Mouse (Mus musculus) hindbrain, embryonic 13.5 days (tissue): ENCODE results near the gene Card14. TPM values are rescaled to one million over a fixed set of nuclear protein-coding genes. Genes with fewer than 3 reads are reported as not detected.
"Not testable (repeated sequence)": the region's sequence is repeated elsewhere in the genome, so short reads cannot be mapped to it uniquely, and the experiment has no call there.

ENCODE experiments used
- ATAC-seq: fragments of 200-750 bp; cut with Nextera tagmentation; 2 replicates; pipeline ENCODE4 v1.8.0; 2017; ENCODE audit warnings: moderate TSS enrichment; ENCODE audit not compliant: low FRiP score
- H3K27ac ChIP-seq: fragments of 300-500 bp; sonication (generic); 2 replicates; pipeline ENCODE4 v1.5.1; 2015; ENCODE audit warnings: inconsistent platforms, mild to moderate bottlenecking, moderate library complexity
- H3K27me3 ChIP-seq: fragments of 300-500 bp; sonication (generic); 2 replicates; pipeline ENCODE4 v1.6.1; 2015; ENCODE audit warnings: mild to moderate bottlenecking, inconsistent platforms
- H3K36me3 ChIP-seq: fragments of 300-500 bp; sonication (generic); 2 replicates; pipeline ENCODE4 v1.6.1; 2015; ENCODE audit warnings: mild to moderate bottlenecking, inconsistent platforms
- H3K4me1 ChIP-seq: fragments of 300-500 bp; sonication (generic); replicated peaks from 2 replicates; pipeline ENCODE4 v1.6.1; 2015; ENCODE audit warnings: inconsistent platforms
- H3K4me2 ChIP-seq: fragments of 300-500 bp; sonication (generic); 2 replicates; pipeline ENCODE4 v1.6.1; 2015; ENCODE audit warnings: inconsistent platforms, mild to moderate bottlenecking, moderate library complexity
- H3K4me3 ChIP-seq: fragments of 300-500 bp; sonication (generic); 2 replicates; pipeline ENCODE4 v1.5.1; 2015; ENCODE audit warnings: mild to moderate bottlenecking, inconsistent platforms
- H3K9ac ChIP-seq: fragments of 300-500 bp; sonication (generic); 2 replicates; pipeline ENCODE4 v1.6.1; 2015; ENCODE audit warnings: mild to moderate bottlenecking, inconsistent platforms
- H3K9me3 ChIP-seq: fragments of 300-500 bp; sonication (generic); 2 replicates; pipeline ENCODE4 v1.6.1; 2016; ENCODE audit warnings: inconsistent platforms
- WGBS: fragments of 180-500 bp; shearing (Covaris S2); methylation state at CpG from one replicate; pipeline ENCODE4 v1.1.7; 2015; 5-methylcytosine and 5-hydroxymethylcytosine counted together
- polyA plus RNA-seq: library from polyadenylated mRNA; unstranded; fragments of >200 nt; fragmentation: Nextera tagmentation; extraction: Ambion mirVana; gene quantifications from 2 replicates; pipeline ENCODE4 v1.2.1, GENCODE M21; 2015

Gene Card14
- polyA plus RNA-seq, 1 experiment from 2014 or later: 0.09 TPM

DNA sequence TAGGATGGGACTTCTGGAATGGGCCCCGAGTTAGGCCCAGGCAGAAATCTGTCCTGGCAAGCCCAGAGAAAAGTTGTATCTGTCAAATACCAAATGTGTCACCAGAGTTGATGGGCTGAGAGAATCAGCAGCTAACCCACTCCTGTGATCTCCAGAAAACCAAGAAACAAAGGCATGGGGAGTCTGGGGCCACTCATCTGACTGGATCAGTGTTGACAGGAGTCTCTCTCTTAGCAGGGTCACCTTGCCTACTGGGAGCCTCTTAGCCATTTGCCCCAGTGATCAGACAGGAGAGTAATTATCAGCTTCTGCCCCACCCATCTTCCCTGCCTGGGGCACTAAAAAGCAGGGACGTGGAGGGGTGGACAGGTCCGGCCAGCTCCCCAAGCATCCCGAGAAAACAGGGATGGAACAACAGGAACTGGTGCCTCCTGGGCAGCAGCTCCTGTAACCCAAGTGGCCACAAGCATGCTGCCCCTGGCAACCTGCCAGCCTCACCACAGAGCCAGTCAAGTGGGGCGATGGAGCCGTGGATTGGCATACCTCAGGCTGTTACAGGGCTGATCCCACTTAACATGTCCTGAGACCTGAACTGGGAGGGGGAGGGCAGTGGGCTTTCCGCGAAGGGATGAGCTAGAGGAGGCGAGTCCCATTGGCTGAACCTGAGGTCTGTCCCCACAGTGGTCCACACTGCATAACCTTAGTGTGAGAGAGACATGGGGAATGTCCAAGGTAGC lies 21.6 kb upstream of the Card14 start:
- H3K4me2 ChIP-seq: no peak overlapping the region
- peaks cover 94% of the 10 kb centered on the region for H3K36me3 ChIP-seq
- H3K9ac ChIP-seq: no peak overlapping the region
- no peaks in the 10 kb centered on the region for H3K9me3 ChIP-seq
- no peak for ATAC-seq
- 76% methylated on average over 9 of the region's 9 CpGs for WGBS
- H3K4me3 ChIP-seq: no peak overlapping the region
- H3K27ac ChIP-seq: peak overlapping the region; percentile 8; the same call in 1 of the 2 replicates
- no peaks in the 10 kb centered on the region for H3K27me3 ChIP-seq
- H3K4me1 ChIP-seq: no peaks in the 10 kb centered on the region

DNA sequence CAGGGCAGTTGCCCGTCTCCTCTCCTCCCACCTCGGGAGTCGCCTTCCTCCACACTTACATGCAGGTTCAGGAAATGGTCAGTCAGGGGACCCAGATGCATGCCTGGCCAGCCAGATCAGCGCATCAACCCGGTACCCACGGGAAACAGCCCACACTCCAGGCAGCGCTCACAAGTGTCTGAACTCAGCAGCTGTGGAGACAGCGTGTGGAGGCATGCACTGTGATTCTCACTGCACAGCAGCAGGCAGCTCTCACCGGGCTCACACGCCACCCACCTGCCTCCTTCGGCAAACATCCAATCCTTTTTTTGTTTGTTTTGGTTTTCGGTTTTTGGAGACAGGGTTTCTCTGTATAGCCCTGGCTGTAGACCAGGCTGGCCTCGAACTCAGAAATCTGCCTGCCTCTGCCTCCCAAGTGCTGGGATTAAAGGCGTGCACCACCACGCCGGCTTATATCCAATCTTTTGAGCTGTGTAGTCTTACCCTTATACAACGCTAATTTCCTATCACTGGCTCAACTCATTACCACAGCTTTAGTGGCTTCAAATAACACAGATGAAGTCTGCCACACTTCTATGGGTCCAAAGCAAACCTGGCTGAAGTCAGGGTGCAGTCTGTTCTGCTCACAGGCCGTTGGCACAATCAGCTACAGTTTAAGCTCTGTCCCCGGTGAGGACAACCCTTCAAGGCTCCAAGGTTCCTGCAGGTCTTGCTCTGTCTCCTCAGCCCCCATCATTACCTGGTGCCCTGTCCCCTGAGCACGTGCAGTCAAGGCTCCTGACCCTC lies 20.2 kb upstream of the Card14 start:
- no peak for ATAC-seq
- no peak overlapping the region for H3K4me2 ChIP-seq
- H3K9me3 ChIP-seq: no peaks in the 10 kb centered on the region
- peaks cover 95% of the 10 kb centered on the region for H3K36me3 ChIP-seq
- H3K4me3 ChIP-seq: no peak overlapping the region
- no peak overlapping the region for H3K9ac ChIP-seq
- H3K27me3 ChIP-seq: no peaks in the 10 kb centered on the region
- 92% methylated on average over 20 of the region's 20 CpGs for WGBS
- no peak overlapping the region for H3K27ac ChIP-seq
- no peaks in the 10 kb centered on the region for H3K4me1 ChIP-seq

DNA sequence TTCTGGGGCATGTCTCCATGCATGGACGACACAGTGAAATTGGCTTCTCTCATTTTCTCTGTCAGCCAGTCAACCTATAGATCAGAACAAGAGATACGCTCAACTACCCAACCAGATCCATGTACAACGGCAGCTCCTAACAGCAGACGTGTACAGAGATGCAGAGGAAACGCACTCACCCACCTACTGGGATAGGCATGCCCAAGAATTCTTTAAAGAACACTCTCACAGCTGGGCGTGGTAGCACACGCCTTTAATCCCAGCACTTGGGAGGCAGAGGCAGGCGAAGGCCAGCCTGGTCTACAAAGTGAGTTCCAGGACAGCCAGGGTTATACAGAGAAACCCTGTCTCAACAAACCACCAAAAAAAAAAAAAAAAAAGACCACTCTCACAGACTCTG lies 14.7 kb upstream of the Card14 start:
- ATAC-seq, H3K4me2 ChIP-seq, H3K4me3 ChIP-seq, H3K9ac ChIP-seq, H3K27ac ChIP-seq, H3K27me3 ChIP-seq, H3K4me1 ChIP-seq, H3K9me3 ChIP-seq: not testable (repeated sequence)
- WGBS: 90% methylated on average over 8 of the region's 8 CpGs
- peaks cover 98% of the 10 kb centered on the region for H3K36me3 ChIP-seq

DNA sequence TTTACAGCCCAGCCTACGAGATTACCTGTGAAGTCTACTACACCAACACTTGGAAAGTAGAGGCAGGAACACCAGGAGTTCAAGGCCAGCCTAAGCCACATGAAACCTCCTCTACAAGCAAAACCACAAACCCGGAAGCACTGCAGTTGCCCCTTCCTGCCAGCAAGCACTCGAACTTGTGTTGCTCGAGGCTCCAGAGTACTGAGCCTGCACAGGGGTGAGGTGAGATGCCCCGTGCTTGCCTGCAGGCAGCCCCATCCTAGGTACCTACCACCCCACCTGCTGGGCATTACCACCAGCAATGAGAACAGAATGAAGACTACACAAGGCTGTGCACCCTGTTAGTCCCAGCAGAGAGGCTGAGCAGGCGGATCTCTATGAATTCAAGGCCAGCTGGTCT lies 9.6 kb upstream of the Card14 start:
- ATAC-seq: no peak
- Histone ChIP-seq H3K9me3 (no peaks in the 10 kb centered on the region), H3K27ac (no peak overlapping the region), H3K9ac (no peak overlapping the region), H3K4me3 (peak overlapping the region; percentile 98; the same call in 1 of the 2 replicates), H3K4me1 (peaks cover 27% of the 10 kb centered on the region), H3K4me2 (peak overlapping the region; percentile 88), H3K36me3 (peaks cover 52% of the 10 kb centered on the region), H3K27me3 (no peaks in the 10 kb centered on the region; the same call in 1 of the 2 replicates)
- 87% methylated on average over 6 of the region's 6 CpGs for WGBS

DNA sequence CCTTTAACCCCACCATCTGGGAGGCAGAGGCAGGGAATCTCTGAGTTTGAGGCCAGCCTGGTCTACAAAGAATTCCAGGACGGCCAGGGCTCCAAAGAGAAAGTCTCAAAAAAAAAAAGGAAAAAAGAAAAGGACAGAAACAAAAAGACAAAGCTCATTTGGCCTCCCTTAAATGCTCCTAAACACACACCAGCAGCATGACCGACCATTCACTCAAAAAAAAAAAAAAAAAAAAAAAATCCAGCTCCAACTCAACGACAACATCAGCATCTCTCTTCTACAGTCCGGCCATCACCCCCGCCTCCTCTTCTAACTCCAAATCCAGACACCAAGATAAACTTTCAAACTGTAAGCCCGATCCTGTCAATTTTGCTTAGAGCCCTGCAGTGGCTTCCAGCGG lies 8.7 kb upstream of the Card14 start:
- H3K36me3 ChIP-seq: peaks cover 43% of the 10 kb centered on the region
- H3K9me3 ChIP-seq: no peaks in the 10 kb centered on the region
- H3K27me3 ChIP-seq: peaks cover 3% of the 10 kb centered on the region; the same call in 1 of the 2 replicates
- H3K4me3 ChIP-seq: peak overlapping the region; percentile 98
- H3K4me2 ChIP-seq: peak overlapping the region; percentile 88
- H3K4me1 ChIP-seq: peaks cover 27% of the 10 kb centered on the region
- H3K9ac ChIP-seq: peak overlapping the region; percentile 99
- H3K27ac ChIP-seq: peak overlapping the region; percentile 98; the same call in 1 of the 2 replicates
- 20% methylated on average over 7 of the region's 7 CpGs for WGBS
- ATAC-seq: no peak

DNA sequence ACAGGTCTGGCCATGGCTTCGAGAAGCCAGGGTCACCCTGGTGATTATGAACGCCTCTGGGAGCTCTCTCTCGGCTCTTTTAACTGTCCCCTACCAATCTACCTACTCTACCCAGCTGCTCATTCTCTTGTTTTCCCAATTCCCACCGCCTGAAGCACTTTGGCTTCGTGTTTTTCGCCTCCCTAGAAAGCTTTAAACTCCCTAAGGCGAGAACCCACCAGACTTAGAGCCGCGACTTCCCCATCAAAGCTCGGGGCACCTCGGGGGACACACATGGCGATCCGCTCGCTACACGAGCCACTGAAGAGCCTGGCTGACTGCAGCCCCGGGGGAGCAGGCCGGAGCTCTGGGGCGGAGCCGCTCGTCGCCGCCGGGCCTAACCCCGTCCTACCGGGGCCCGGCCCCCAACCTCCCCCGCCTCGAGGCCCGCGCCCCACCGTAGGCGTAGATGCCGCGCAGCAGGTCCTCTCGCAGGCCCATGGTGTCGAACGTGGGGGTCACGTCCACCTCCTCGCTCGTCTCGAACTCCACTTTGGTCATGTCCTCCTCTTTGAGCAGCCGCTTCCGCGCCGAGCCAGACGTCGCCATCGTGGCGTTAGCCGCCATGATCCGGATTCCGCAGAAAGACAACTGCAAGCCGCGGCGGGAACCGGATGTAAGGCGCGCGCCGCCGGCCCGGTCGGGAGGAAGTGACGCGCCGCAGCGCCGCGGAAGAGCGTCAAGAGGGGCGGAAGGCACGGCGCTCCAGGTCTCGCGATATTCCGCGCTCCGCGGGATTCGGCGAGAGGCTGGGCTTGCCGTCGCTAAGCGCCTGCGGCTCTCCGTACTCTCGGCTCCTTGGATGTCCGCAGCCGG lies 8.0 kb upstream of the Card14 start, which contains the start of gene Eif4a3:
TSS of gene Eif4a3 (minus strand) at position 699 of the 855 bp plus-strand sequence.
- H3K27me3 ChIP-seq: peaks cover 8% of the 10 kb centered on the region
- under 1% methylated on average over 89 of the region's 89 CpGs for WGBS

DNA sequence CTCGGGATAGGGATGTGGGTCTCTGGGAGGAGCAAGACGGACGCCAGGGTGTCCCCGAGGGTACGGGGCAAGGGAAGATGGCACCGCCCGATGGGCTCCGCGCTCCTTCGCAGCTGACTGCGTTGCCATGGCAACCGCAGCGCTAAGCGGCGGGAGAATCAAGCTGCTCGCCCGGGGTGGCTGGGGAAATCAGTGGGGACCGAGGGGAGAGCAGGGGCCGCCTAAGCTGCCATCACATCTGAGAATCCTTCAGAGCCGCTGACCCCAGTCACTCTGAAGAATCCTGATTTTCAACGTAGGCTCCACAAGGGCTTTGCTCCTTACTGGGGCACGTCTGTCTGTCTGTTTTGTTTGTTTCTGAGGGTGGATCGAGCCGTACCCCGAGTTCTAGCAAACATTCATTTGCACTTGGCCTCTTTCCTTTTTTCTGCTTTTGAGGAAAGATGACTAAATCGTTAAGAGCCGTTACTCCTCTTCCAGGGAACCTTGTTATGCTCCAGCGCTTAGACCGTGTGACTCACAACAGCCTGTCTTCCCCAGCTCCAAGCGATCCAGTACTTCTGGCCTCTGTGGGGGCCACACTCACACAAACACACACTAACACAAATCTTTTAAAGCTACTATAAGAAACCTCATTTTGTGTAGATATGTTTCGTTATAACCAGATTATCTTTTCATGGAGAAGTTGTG lies 7.2 kb upstream of the Card14 start:
- Histone ChIP-seq H3K9me3 (no peaks in the 10 kb centered on the region), H3K4me2 (peak overlapping the region; percentile 88), H3K36me3 (peaks cover 28% of the 10 kb centered on the region), H3K27me3 (peaks cover 12% of the 10 kb centered on the region), H3K27ac (peak overlapping the region; percentile 98), H3K9ac (peak overlapping the region; percentile 99), H3K4me3 (peak overlapping the region; percentile 98), H3K4me1 (peaks cover 27% of the 10 kb centered on the region)
- WGBS: 2% methylated on average over 31 of the region's 31 CpGs
- ATAC-seq: peak; percentile 86

More for the DNA sequence above, 8.0 kb upstream of the Card14 start, which contains the start of gene Eif4a3:
- Histone ChIP-seq H3K36me3 (peaks cover 36% of the 10 kb centered on the region), H3K9me3 (no peaks in the 10 kb centered on the region), H3K4me1 (peaks cover 27% of the 10 kb centered on the region), H3K4me3 (peak within 1 kb of the TSS; percentile 98), H3K27ac (peak within 1 kb of the TSS; percentile 98), H3K4me2 (peak within 1 kb of the TSS; percentile 88), H3K9ac (peak within 1 kb of the TSS; percentile 99)
- peak; percentile 94 for ATAC-seq

DNA sequence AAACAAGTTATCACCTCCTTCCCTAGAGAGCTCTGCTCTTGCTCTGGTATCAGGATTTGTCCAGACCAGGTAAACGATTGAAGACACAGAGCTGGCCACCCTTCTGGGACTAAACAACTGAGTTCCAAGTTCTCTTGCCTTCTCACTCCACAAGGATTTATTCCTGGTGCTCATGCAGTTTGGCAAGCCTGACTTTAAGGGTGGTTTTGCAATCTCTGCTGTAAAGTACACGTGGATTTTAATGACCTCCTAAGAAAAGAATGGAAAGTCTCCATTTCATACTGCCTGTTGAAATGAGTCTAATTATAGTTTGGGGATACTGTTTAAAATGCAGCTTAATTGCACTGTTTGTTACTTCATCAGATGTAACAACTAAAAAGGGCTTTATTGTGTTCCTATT lies 6.6 kb upstream of the Card14 start:
- Histone ChIP-seq H3K4me3 (peak overlapping the region; percentile 98; the same call in 1 of the 2 replicates), H3K9ac (no peak overlapping the region), H3K9me3 (no peaks in the 10 kb centered on the region), H3K36me3 (peaks cover 22% of the 10 kb centered on the region), H3K4me2 (peak overlapping the region; percentile 88), H3K27ac (no peak overlapping the region), H3K4me1 (peaks cover 27% of the 10 kb centered on the region), H3K27me3 (peaks cover 12% of the 10 kb centered on the region)
- WGBS: 33% methylated on average over 2 of the region's 2 CpGs
- ATAC-seq: no peak

DNA sequence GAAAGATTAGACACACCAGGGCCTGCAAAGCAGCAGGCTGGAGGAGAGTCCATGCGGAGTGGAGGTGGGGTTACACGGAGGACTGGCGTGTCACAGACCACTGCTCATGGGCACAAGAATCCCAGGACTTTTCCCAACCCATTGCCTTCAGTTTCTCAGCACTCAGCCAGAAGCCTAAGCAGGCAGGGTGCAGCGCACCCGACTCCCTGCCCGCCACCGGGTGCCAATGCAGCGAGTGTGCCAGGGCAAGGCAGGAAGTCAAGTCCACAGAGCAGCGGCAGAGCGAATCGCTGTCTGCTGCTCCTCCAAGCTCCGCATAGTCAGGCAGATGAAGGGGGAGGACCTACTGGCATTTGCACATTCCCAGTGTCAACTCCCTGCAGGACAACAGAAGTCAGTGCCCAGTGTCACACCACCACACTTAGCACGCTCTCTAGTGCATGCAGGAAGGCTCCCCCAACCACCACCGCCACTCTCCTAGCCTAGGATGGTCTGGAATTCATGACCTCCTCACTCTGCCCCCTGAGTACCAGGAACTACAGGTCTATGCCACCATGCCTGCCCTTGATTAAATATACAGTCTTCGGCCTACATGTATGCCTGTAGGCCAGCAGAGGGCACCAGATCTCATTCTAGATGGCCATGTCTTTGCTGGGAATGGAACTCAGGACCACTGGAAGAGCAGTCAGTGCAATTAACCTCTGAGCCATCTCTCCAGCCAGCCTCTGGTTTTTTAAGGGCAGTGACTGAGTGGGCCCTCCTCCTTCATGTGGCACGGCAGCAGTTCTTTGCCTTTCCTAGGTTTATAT lies 2.5 kb upstream of the Card14 start:
- Histone ChIP-seq H3K9ac (peak overlapping the region; percentile 6; the same call in 1 of the 2 replicates), H3K4me2 (no peak overlapping the region), H3K4me1 (peaks cover 21% of the 10 kb centered on the region), H3K36me3 (no peaks in the 10 kb centered on the region), H3K27me3 (peaks cover 19% of the 10 kb centered on the region), H3K4me3 (no peak overlapping the region), H3K9me3 (no peaks in the 10 kb centered on the region), H3K27ac (no peak overlapping the region)
- no peak; the same call in 1 of the 2 replicates for ATAC-seq
- WGBS: 41% methylated on average over 16 of the region's 16 CpGs

DNA sequence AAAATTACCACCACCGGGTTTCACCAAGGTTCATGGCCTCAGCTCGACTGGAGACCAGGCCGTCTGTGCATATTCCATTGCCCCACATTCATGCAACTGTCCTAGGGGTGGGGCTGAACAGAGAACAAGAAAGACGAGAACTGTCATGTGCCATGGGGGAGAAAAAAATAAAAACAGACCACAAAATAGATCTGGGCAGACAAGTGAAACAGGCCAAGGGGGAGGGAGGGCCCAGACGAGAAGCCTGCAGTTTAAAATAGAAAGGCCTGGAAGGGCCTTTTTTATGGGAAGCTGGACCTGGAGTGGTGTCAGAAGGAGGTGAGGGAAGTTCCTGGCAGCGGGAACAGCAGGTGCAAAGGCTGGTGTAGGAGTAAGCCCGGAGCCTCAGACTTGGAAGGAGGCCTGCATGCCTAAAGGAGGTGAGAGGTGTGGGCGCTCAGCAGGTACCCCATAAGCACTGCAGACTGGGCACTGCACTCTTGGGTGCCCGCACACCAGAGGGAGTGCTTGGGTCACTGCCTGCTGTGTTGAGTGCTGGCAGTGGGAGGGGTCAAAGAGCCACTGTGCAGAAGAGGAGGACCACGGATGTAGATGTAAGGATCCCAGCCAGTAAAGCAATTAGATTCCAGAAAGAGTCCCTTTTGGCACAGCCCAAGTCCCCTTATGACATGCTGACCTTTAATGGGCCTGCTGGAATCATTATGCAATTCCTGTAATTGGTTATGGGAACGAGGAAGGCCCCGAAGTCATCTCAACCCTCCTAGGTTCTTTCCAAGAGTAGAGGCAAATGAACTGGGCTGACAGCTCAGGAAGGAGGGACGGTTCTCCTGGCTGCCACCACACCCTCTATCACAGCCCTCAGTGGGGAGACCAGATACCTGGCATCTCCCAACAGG lies 558 bp upstream of the Card14 start:
- no peak overlapping the region for H3K27ac ChIP-seq
- H3K4me1 ChIP-seq: peaks cover 12% of the 10 kb centered on the region; the same call in 1 of the 2 replicates
- no peak overlapping the region for H3K4me2 ChIP-seq
- WGBS: 58% methylated on average over 13 of the region's 13 CpGs
- H3K4me3 ChIP-seq: no peak overlapping the region
- H3K27me3 ChIP-seq: peaks cover 25% of the 10 kb centered on the region
- no peak overlapping the region for H3K9ac ChIP-seq
- no peak for ATAC-seq
- H3K9me3 ChIP-seq: no peaks in the 10 kb centered on the region
- H3K36me3 ChIP-seq: no peaks in the 10 kb centered on the region
